ENCODE assay signal across 8 mouse cellular contexts in the genomic region with DNA sequence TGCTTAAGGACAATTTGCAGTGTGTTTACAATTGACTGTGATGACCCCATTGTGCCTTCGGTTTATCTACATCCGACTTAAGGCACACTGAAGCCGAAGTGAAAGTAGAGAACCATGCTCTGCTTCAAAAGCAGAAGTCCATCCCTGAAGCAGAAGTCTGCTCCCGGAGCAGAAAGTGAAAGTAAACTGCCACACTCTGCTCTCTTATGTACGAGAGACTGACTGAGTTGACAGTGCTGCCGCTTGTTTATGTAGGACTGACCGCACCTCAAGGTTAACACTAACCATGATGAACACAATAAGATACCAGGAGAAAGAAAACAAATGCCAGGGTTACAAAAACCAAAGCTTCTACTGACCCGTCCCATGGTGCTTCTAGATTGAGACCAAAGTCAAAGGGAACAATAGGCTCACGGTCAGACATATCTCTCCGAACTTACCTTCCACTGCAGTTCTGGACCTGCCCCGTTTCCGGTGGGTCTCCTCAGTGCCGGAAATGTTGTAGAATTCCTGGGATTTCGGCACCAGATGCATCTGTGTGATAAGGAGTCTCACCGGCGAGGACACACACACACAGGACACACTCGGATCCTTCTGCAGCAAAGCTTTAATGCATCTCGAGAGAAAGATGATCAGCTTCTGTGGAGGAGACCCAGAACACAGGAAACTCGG.
A peak's percentile ranks its signal among the peaks of the same experiment; 100 is the strongest.
DNase-seq lines count a peak whose midpoint lies in the region; ATAC-seq and TF ChIP-seq lines count a peak whose summit lies in the region.
"Not testable (repeated sequence)": the region's sequence is repeated elsewhere in the genome, so short reads cannot be mapped to it uniquely, and the experiment has no call there.

No protein-coding gene starts in this region.

- not testable (repeated sequence) for H3K27ac ChIP-seq in liver, postnatal 0 days (ENCODE audit: low read depth)

- H3K27me3 ChIP-seq in liver, postnatal 0 days (ENCODE audit: insufficient read depth, low read length), result not testable (repeated sequence)

- not testable (repeated sequence) for H3K9me3 ChIP-seq in liver, postnatal 0 days (ENCODE audit: low read length)

- not testable (repeated sequence) for H3K9ac ChIP-seq in liver, postnatal 0 days (replicated peaks)

- not testable (repeated sequence) for H3K4me2 ChIP-seq in liver, postnatal 0 days (ENCODE audit: low read depth, low read length)

- TF ChIP-seq EP300 in liver, postnatal 0 days (IDR thresholded peaks at IDR 0.05; ENCODE audit: low read depth), result not testable (repeated sequence)

- peak; percentile 73 for DNase-seq in CD4-positive helper T cell, adult 2 months (ENCODE audit: low read depth, low spot score)
- DNase-seq in T-cell, adult 2 months (ENCODE audit: low spot score), result peak; percentile 33
- DNase-seq in heart, postnatal 10 days, result peak; percentile 1
- DNase-seq in liver, postnatal 0 days, result peak; percentile 11
- DNase-seq in spleen, adult 18-20 months, result peak; percentile 6 to 22
- peak; percentile 23 for DNase-seq in thymus, postnatal 25 days

- intact Hi-C loops in heart, postnatal 10 days (cut with DNase I), result not testable (repeated sequence)

- peak overlapping the region; percentile 23 for H3K4me3 ChIP-seq in liver, postnatal 0 days (ENCODE audit: low read depth, low read length)

- 61% methylated on average over 18 of the region's 19 CpGs for WGBS in liver, postnatal 0 days (ENCODE audit: insufficient replicate concordance)

- peak; percentile 100 for ATAC-seq in common myeloid progenitor, adult 5-6 weeks (replicated peaks; ENCODE audit: low read depth, poor library complexity, severe bottlenecking)
- ATAC-seq in liver, postnatal 0 days, result peak; percentile 68
- ATAC-seq in monocyte, adult 5-6 weeks (replicated peaks; ENCODE audit: insufficient number of reproducible peaks, low FRiP score, low TSS enrichment, poor library complexity, severe bottlenecking), result peak; percentile 94

- H3K4me1 ChIP-seq in liver, postnatal 0 days (ENCODE audit: insufficient read depth), result not testable (repeated sequence)

- not testable (repeated sequence) for H3K36me3 ChIP-seq in liver, postnatal 0 days (replicated peaks; ENCODE audit: insufficient read depth, low read length)

- not testable (repeated sequence) for TF ChIP-seq CTCF in liver, postnatal 0 days (IDR thresholded peaks at IDR 0.05; ENCODE audit: low read depth)

Comparison
In these comparisons a context has a peak if more than half of its experiments do, and no peak if none do; other contexts are left out.
1. DNase-seq: peak in every context shown above with its lines; median percentile 73 in CD4-positive helper T cell, adult 2 months; 33 in T-cell, adult 2 months; 23 in thymus, postnatal 25 days; 14 in spleen, adult 18-20 months; 11 in liver, postnatal 0 days; 1 in heart, postnatal 10 days.